Mouse (Mus musculus) liver, postnatal 0 days (tissue): ENCODE data around the gene Ccnd3.

Experiments used
- CTCF ChIP-seq: sonication (generic); IDR thresholded peaks from 2 replicates; pipeline ENCODE4 v1.5.1; 2016; ENCODE audit warnings: antibody characterized with exemption, low read depth
- EP300 ChIP-seq: IDR thresholded peaks from 2 replicates; pipeline ENCODE4 v1.6.1; 2016; ENCODE audit warnings: antibody characterized with exemption, low read depth, mild to moderate bottlenecking

- no peak for TF ChIP-seq CTCF
- TF ChIP-seq EP300 = no peak
Observed at GRCm38 (mm10) chr17:47602289-47602688, 97.4 kb downstream of the Ccnd3 start.
